Mouse (Mus musculus): ENCODE measurements around the gene Arpc2.

The Arpc2 gene

GRCm38 (mm10) chr1:74239618-74240017 lies 3.7 kb downstream of the Arpc2 start:
- no peak for DNase-seq

GRCm38 (mm10) chr1:74240311-74240710 lies 4.4 kb downstream of the Arpc2 start:
- no peak for DNase-seq

GRCm38 (mm10) chr1:74240832-74241231 lies 4.9 kb downstream of the Arpc2 start:
- DNase-seq, result no peak

GRCm38 (mm10) chr1:74245525-74245924 lies 9.6 kb downstream of the Arpc2 start:
- DNase-seq, result no peak

GRCm38 (mm10) chr1:74248799-74249198 lies 12.9 kb downstream of the Arpc2 start:
- DNase-seq, result no peak

- DNase-seq, result no peak
These were observed 13.6 kb downstream of the Arpc2 start for GRCm38 (mm10) chr1:74249331-74249980.

GRCm38 (mm10) chr1:74250096-74250495 lies 14.2 kb downstream of the Arpc2 start:
- DNase-seq, result no peak

GRCm38 (mm10) chr1:74255704-74256345 lies 19.9 kb downstream of the Arpc2 start:
- no peak for DNase-seq

- DNase-seq, result no peak
These were observed 20.9 kb downstream of the Arpc2 start for GRCm38 (mm10) chr1:74256782-74257181.

GRCm38 (mm10) chr1:74262510-74262909 lies 26.6 kb downstream of the Arpc2 start:
- DNase-seq, result no peak

- DNase-seq, result no peak
These were observed 32.9 kb downstream of the Arpc2 start for GRCm38 (mm10) chr1:74268750-74269149.

GRCm38 (mm10) chr1:74271659-74272058 lies 35.8 kb downstream of the Arpc2 start:
- no peak for DNase-seq

GRCm38 (mm10) chr1:74275015-74275414 lies 39.1 kb downstream of the Arpc2 start:
- DNase-seq, result no peak

- DNase-seq, result no peak
These were observed 41.2 kb downstream of the Arpc2 start for GRCm38 (mm10) chr1:74277041-74277440.

- no peak for DNase-seq
These were observed 42.1 kb downstream of the Arpc2 start for GRCm38 (mm10) chr1:74277883-74278537.

- DNase-seq, result no peak
These were observed 42.7 kb downstream of the Arpc2 start, which contains the start of gene Gpbar1 for GRCm38 (mm10) chr1:74278538-74278937. Gpbar1 (plus strand) TSS chr1:74278550.

- no peak for DNase-seq
These were observed 43.1 kb downstream of the Arpc2 start for GRCm38 (mm10) chr1:74278988-74279387.

GRCm38 (mm10) chr1:74280591-74281325 lies 44.9 kb downstream of the Arpc2 start:
- DNase-seq, result no peak

GRCm38 (mm10) chr1:74281372-74281771 lies 45.5 kb downstream of the Arpc2 start:
- no peak for DNase-seq

- DNase-seq, result no peak
These were observed 46.0 kb downstream of the Arpc2 start for GRCm38 (mm10) chr1:74281886-74282285.

- no peak for DNase-seq
These were observed 47.2 kb downstream of the Arpc2 start for GRCm38 (mm10) chr1:74282896-74283625.

GRCm38 (mm10) chr1:74283686-74284463 lies 48.0 kb downstream of the Arpc2 start:
- DNase-seq, result peak; percentile 66 to 77
